Mouse (Mus musculus) olfactory bulb, adult 2 months (tissue): ENCODE measurements around the gene Aloxe3. TPM values are rescaled to one million over a fixed set of nuclear protein-coding genes. Genes with fewer than 3 reads are reported as not detected.
A peak's percentile ranks its signal among the peaks of the same experiment; 100 is the strongest.

Experiments used
- H3K27ac ChIP-seq: fragments of 200-500 bp; 2 replicates; pipeline ENCODE4 v1.5.1; 2012; ENCODE audit warnings: low read depth, low read length; ENCODE audit not compliant: insufficient read depth
- H3K4me1 ChIP-seq: fragments of 200-500 bp; 2 replicates; pipeline ENCODE4 v1.6.1; 2012; ENCODE audit warnings: low read length; ENCODE audit not compliant: control insufficient read depth, insufficient read depth
- H3K4me3 ChIP-seq: fragments of 200-500 bp; 2 replicates; pipeline ENCODE4 v1.5.1; 2012; ENCODE audit warnings: mild to moderate bottlenecking, low read depth, low read length, moderate library complexity; ENCODE audit not compliant: insufficient read depth
- CTCF ChIP-seq: fragments of 200-500 bp; IDR thresholded peaks from 2 replicates; pipeline ENCODE4 v1.5.1; 2012; ENCODE audit warnings: low read depth, mild to moderate bottlenecking, low read length, moderate library complexity; ENCODE audit not compliant: insufficient read depth
- POLR2A ChIP-seq: fragments of 200-500 bp; IDR thresholded peaks from 2 replicates; pipeline ENCODE4 v1.6.1; 2012; ENCODE audit warnings: mild to moderate bottlenecking, low read depth, low read length, moderate library complexity; ENCODE audit not compliant: insufficient read depth
- WGBS: fragments of 180-500 bp; shearing (Covaris S2); methylation state at CpG from one replicate; pipeline ENCODE4 v1.1.7; 2018; 5-methylcytosine and 5-hydroxymethylcytosine counted together
- polyA plus RNA-seq: library from polyadenylated mRNA; stranded (reverse); fragments of >200 nt; gene quantifications from 2 replicates; pipeline ENCODE4 v1.2.4, GENCODE M21; 2012; ENCODE audit warnings: low replicate concordance; ENCODE audit not compliant: missing spikeins, insufficient read depth, insufficient read length

Aloxe3 gene
- polyA plus RNA-seq, 1 experiment: not detected

GRCm38 (mm10) chr11:69099915-69100345 lies 25.8 kb upstream of the Aloxe3 start:
- peak overlapping the region; percentile 99 for H3K27ac ChIP-seq
- under 1% methylated on average over 23 of the region's 23 CpGs for WGBS
- H3K4me1 ChIP-seq: peaks cover 63% of the 10 kb centered on the region
- H3K4me3 ChIP-seq: peak overlapping the region; percentile 83
- TF ChIP-seq CTCF (no peak), POLR2A (0 out of 2 replicates have a peak, but pooled peaks have one; percentile 12)

GRCm38 (mm10) chr11:69100639-69101360 lies 24.9 kb upstream of the Aloxe3 start:
- Histone ChIP-seq H3K4me1 (peaks cover 63% of the 10 kb centered on the region), H3K4me3 (peak overlapping the region; percentile 83), H3K27ac (peak overlapping the region; percentile 97)
- 77% methylated on average over 20 of the region's 20 CpGs for WGBS
- TF ChIP-seq CTCF (no peak), POLR2A (no peak)

GRCm38 (mm10) chr11:69101604-69102402 lies 23.9 kb upstream of the Aloxe3 start:
- TF ChIP-seq POLR2A: no peak
- no peak for TF ChIP-seq CTCF
- peaks cover 61% of the 10 kb centered on the region for H3K4me1 ChIP-seq
- H3K4me3 ChIP-seq: 0 out of 2 replicates have a peak overlapping the region, but pooled peaks have one; percentile 0
- H3K27ac ChIP-seq: peak overlapping the region; percentile 30
- 80% methylated on average over 21 of the region's 21 CpGs for WGBS

- Histone ChIP-seq H3K4me3 (no peak overlapping the region), H3K4me1 (peaks cover 58% of the 10 kb centered on the region), H3K27ac (peak overlapping the region; percentile 30; the same call in 1 of the 2 replicates)
- TF ChIP-seq POLR2A (no peak), CTCF (no peak)
- 61% methylated on average over 7 of the region's 7 CpGs for WGBS
These were observed 23.3 kb upstream of the Aloxe3 start for GRCm38 (mm10) chr11:69102403-69102725.

GRCm38 (mm10) chr11:69103121-69103520 lies 22.6 kb upstream of the Aloxe3 start:
- H3K4me3 ChIP-seq: no peak overlapping the region
- 91% methylated on average over 14 of the region's 14 CpGs for WGBS
- TF ChIP-seq CTCF (no peak), POLR2A (no peak)

GRCm38 (mm10) chr11:69103531-69104435 lies 21.9 kb upstream of the Aloxe3 start:
- Histone ChIP-seq H3K4me1 (peaks cover 47% of the 10 kb centered on the region), H3K4me3 (no peak overlapping the region), H3K27ac (no peak overlapping the region)
- 86% methylated on average over 15 of the region's 15 CpGs for WGBS
- TF ChIP-seq CTCF (no peak), POLR2A (no peak)

More at GRCm38 (mm10) chr11:69103121-69103520, 22.6 kb upstream of the Aloxe3 start:
- Histone ChIP-seq H3K27ac (no peak overlapping the region), H3K4me1 (peaks cover 53% of the 10 kb centered on the region)

GRCm38 (mm10) chr11:69104487-69104886 lies 21.2 kb upstream of the Aloxe3 start:
- 84% methylated on average over 14 of the region's 14 CpGs for WGBS
- no peak overlapping the region for H3K27ac ChIP-seq
- no peak overlapping the region for H3K4me3 ChIP-seq
- TF ChIP-seq CTCF (no peak), POLR2A (no peak)
- H3K4me1 ChIP-seq: peaks cover 50% of the 10 kb centered on the region

GRCm38 (mm10) chr11:69105227-69105626 lies 20.5 kb upstream of the Aloxe3 start:
- 84% methylated on average over 6 of the region's 6 CpGs for WGBS
- TF ChIP-seq POLR2A (no peak), CTCF (no peak)

GRCm38 (mm10) chr11:69105796-69106195 lies 19.9 kb upstream of the Aloxe3 start:
- H3K4me1 ChIP-seq: peaks cover 46% of the 10 kb centered on the region
- H3K27ac ChIP-seq: no peak overlapping the region
- H3K4me3 ChIP-seq: no peak overlapping the region
- WGBS: 84% methylated on average over 2 of the region's 2 CpGs
- TF ChIP-seq CTCF (no peak), POLR2A (no peak)

More at GRCm38 (mm10) chr11:69105227-69105626, 20.5 kb upstream of the Aloxe3 start:
- Histone ChIP-seq H3K4me3 (no peak overlapping the region), H3K4me1 (peaks cover 51% of the 10 kb centered on the region), H3K27ac (no peak overlapping the region)
